Mouse (Mus musculus) heart, adult 2 months (tissue): ENCODE data around the gene Kmt5c. TPM values are rescaled to one million over a fixed set of nuclear protein-coding genes. Genes with fewer than 3 reads are reported as not detected.

ENCODE experiments used
- DNase-seq, 2 experiments: peaks; one replicate each; pipeline ENCODE4 v3.0.0; 2021
- H3K27ac ChIP-seq: fragments of 200-600 bp; 2 replicates; pipeline ENCODE4 v1.8.1; 2022
- H3K27me3 ChIP-seq: fragments of 200-500 bp; 2 replicates; pipeline ENCODE4 v1.6.1; 2012; ENCODE audit warnings: mild to moderate bottlenecking, low read length, inconsistent platforms, mixed read lengths; ENCODE audit not compliant: control insufficient read depth, insufficient read depth
- H3K36me3 ChIP-seq: fragments of 200-500 bp; 2 replicates; pipeline ENCODE4 v1.6.1; 2012; ENCODE audit warnings: low read length, inconsistent platforms; ENCODE audit not compliant: control insufficient read depth, insufficient read depth
- H3K4me1 ChIP-seq: fragments of 200-500 bp; 2 replicates; pipeline ENCODE4 v1.6.1; 2011; ENCODE audit warnings: low read length; ENCODE audit not compliant: control insufficient read depth, insufficient read depth
- H3K4me3 ChIP-seq: fragments of 200-600 bp; 2 replicates; pipeline ENCODE4 v1.8.1; 2022
- H3K79me2 ChIP-seq: fragments of 200-500 bp; replicated peaks from 2 replicates; pipeline ENCODE4 v1.6.1; 2012; ENCODE audit warnings: mild to moderate bottlenecking, inconsistent platforms, low read length, moderate library complexity, mixed read lengths; ENCODE audit not compliant: control insufficient read depth, insufficient read depth
- H3K9ac ChIP-seq: fragments of 200-500 bp; 2 replicates; pipeline ENCODE4 v1.6.1; 2012; ENCODE audit warnings: low read depth, mild to moderate bottlenecking, control low read depth, inconsistent platforms, low read length, mixed read lengths
- CTCF ChIP-seq: fragments of 200-600 bp; IDR thresholded peaks from 2 replicates; pipeline ENCODE4 v1.8.1; 2022; ENCODE audit warnings: antibody characterized with exemption, mild to moderate bottlenecking, moderate library complexity
- EP300 ChIP-seq: fragments of 200-500 bp; IDR thresholded peaks from 2 replicates; pipeline ENCODE4 v1.6.1; 2011; ENCODE audit warnings: low read depth, low read length, control low read depth; ENCODE audit not compliant: insufficient read depth
- POLR2A ChIP-seq: fragments of 200-500 bp; IDR thresholded peaks from 2 replicates; pipeline ENCODE4 v1.6.1; 2011; ENCODE audit warnings: mild to moderate bottlenecking, low read depth, low read length, control low read depth; ENCODE audit not compliant: insufficient read depth
- WGBS: fragments of 180-500 bp; shearing (Covaris S2); methylation state at CpG from one replicate; pipeline ENCODE4 v1.1.7; 2018; 5-methylcytosine and 5-hydroxymethylcytosine counted together
- intact Hi-C: fragments of 180-260 bp; cut with DNase I; formaldehyde crosslinking; loops from one replicate; pipeline ENCODE4 v1.15.1; 2025
- polyA plus RNA-seq: library from polyadenylated mRNA; depleted of rRNA; stranded (reverse); fragments of >200 nt; gene quantifications from 2 replicates; pipeline ENCODE4 v1.2.3, GENCODE M21; 2012
- total RNA-seq, 2 experiments: library from RNA; stranded (reverse); gene quantifications; 2 replicates each; pipeline ENCODE4 v1.2.3; 2021

Gene Kmt5c
- total and polyA plus RNA-seq, 3 experiments = 8.5 to 36.4 (median 11.2) TPM

GRCm38 (mm10) chr7:4747156-4747899 lies 7.4 kb downstream of the Kmt5c start:
- intact Hi-C loops = no loop called here

GRCm38 (mm10) chr7:4748321-4748720 lies 8.4 kb downstream of the Kmt5c start:
- Histone ChIP-seq H3K27me3 (no peaks in the 10 kb centered on the region), H3K79me2 (no peaks in the 10 kb centered on the region), H3K4me1 (no peaks in the 10 kb centered on the region), H3K4me3 (no peak overlapping the region), H3K9ac (no peak overlapping the region), H3K27ac (no peak overlapping the region), H3K36me3 (no peaks in the 10 kb centered on the region)
- intact Hi-C loops = no loop called here
- TF ChIP-seq CTCF (no peak), EP300 (no peak), POLR2A (no peak)
- WGBS = 69% methylated on average over 4 of the region's 4 CpGs
- no peak for DNase-seq

More at GRCm38 (mm10) chr7:4747156-4747899, 7.4 kb downstream of the Kmt5c start:
- Histone ChIP-seq H3K4me1 (no peaks in the 10 kb centered on the region), H3K9ac (no peak overlapping the region), H3K79me2 (no peaks in the 10 kb centered on the region), H3K27me3 (no peaks in the 10 kb centered on the region), H3K27ac (no peak overlapping the region), H3K4me3 (no peak overlapping the region), H3K36me3 (no peaks in the 10 kb centered on the region)
- no peak for TF ChIP-seq CTCF
- no peak for TF ChIP-seq EP300
- TF ChIP-seq POLR2A = no peak
- 67% methylated on average over 9 of the region's 9 CpGs for WGBS
- no peak for DNase-seq

GRCm38 (mm10) chr7:4749169-4749568 lies 9.3 kb downstream of the Kmt5c start:
- WGBS = 84% methylated on average over 2 of the region's 2 CpGs
- intact Hi-C loops = no loop called here
- H3K27ac ChIP-seq = no peak overlapping the region
- no peak overlapping the region for H3K4me3 ChIP-seq
- no peaks in the 10 kb centered on the region for H3K27me3 ChIP-seq
- H3K36me3 ChIP-seq = no peaks in the 10 kb centered on the region
- TF ChIP-seq EP300 (no peak), CTCF (no peak), POLR2A (no peak)
- H3K79me2 ChIP-seq = no peaks in the 10 kb centered on the region
- no peak overlapping the region for H3K9ac ChIP-seq
- DNase-seq = no peak
- H3K4me1 ChIP-seq = no peaks in the 10 kb centered on the region

GRCm38 (mm10) chr7:4751971-4752820 lies 12.3 kb downstream of the Kmt5c start:
- Histone ChIP-seq H3K27ac (no peak overlapping the region), H3K79me2 (no peaks in the 10 kb centered on the region), H3K4me1 (no peaks in the 10 kb centered on the region), H3K4me3 (no peak overlapping the region), H3K27me3 (no peaks in the 10 kb centered on the region), H3K9ac (no peak overlapping the region), H3K36me3 (no peaks in the 10 kb centered on the region)
- 4% methylated on average over 30 of the region's 30 CpGs for WGBS
- TF ChIP-seq CTCF = no peak
- no peak for TF ChIP-seq POLR2A
- no peak for DNase-seq
- intact Hi-C loops = no loop called here

- no peak for TF ChIP-seq CTCF
- TF ChIP-seq EP300 = no peak
- TF ChIP-seq POLR2A = no peak
- no peak within 1 kb of the TSS for H3K4me3 ChIP-seq
- no peaks in the 10 kb centered on the region for H3K27me3 ChIP-seq
- H3K4me1 ChIP-seq = no peaks in the 10 kb centered on the region
- H3K9ac ChIP-seq = no peak within 1 kb of the TSS
- peak; percentile 56 to 66 for DNase-seq
- no peak within 1 kb of the TSS for H3K27ac ChIP-seq
- intact Hi-C loops = no loop called here
- 9% methylated on average over 24 of the region's 24 CpGs for WGBS
- no peaks in the 10 kb centered on the region for H3K36me3 ChIP-seq
- H3K79me2 ChIP-seq = no peaks in the 10 kb centered on the region
These were observed 13.1 kb downstream of the Kmt5c start, which contains the start of gene Cox6b2 for GRCm38 (mm10) chr7:4752821-4753570. Gene Cox6b2, minus strand, starts transcription at chr7:4753094.
